Mouse (Mus musculus): ENCODE data around the gene Ttn. TPM values are rescaled to one million over a fixed set of nuclear protein-coding genes. Genes with fewer than 3 reads are reported as not detected.

The Ttn gene
- polyA plus RNA-seq, 1 experiment from 2014 or later: 694 TPM

DNA sequence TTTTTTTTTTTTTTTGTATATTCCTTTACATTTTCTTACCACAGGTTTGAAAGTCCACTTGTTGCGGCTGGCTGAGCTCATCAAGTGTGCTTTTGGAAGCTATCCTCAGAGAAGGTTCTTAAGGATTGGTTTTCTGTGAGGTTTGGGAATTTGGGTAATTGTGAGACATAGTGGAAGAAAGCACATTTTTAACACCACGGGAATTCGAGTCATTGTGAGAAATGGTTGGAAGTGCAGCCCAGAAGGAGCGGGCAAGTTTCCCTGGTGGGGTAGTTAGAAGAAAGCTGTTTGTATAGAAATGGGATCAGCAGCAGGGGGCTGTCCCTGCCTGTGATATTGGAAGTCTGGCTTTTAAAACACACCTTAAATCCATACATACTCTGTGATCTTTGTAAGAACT lies 306.4 kb downstream of the Ttn start:
- Histone ChIP-seq H3K27me3 (no peaks in the 10 kb centered on the region), H3K9ac (peak overlapping the region; percentile 87), H3K4me2 (peak overlapping the region; percentile 83), H3K27ac (no peak overlapping the region), H3K36me3 (no peaks in the 10 kb centered on the region), H3K9me3 (replicated peaks) (no peaks in the 10 kb centered on the region), H3K4me3 (peak overlapping the region; percentile 93), H3K4me1 (replicated peaks) (peaks cover 31% of the 10 kb centered on the region)
- WGBS: 24% methylated on average over 4 of the region's 4 CpGs
- ATAC-seq (replicated peaks; ENCODE audit: insufficient number of reproducible peaks, insufficient read depth, low FRiP score, low read depth): no peak

GRCm38 (mm10) chr2:76675451-76675850 lies 306.9 kb downstream of the Ttn start:
- Histone ChIP-seq H3K9ac (peak overlapping the region; percentile 87), H3K4me1 (replicated peaks) (peaks cover 31% of the 10 kb centered on the region), H3K4me3 (peak overlapping the region; percentile 93), H3K36me3 (no peaks in the 10 kb centered on the region), H3K27me3 (no peaks in the 10 kb centered on the region), H3K4me2 (peak overlapping the region; percentile 83), H3K27ac (peak overlapping the region; percentile 78), H3K9me3 (replicated peaks) (no peaks in the 10 kb centered on the region)
- ATAC-seq (replicated peaks; ENCODE audit: insufficient number of reproducible peaks, insufficient read depth, low FRiP score, low read depth): peak; percentile 18
- 2% methylated on average over 44 of the region's 44 CpGs for WGBS

GRCm38 (mm10) chr2:76674725-76675427 lies 307.5 kb downstream of the Ttn start, which contains the start of gene Plekha3:
Gene Plekha3, plus strand, starts transcription at chr2:76675281.
- peak within 1 kb of the TSS; percentile 93 for H3K4me3 ChIP-seq
- no peaks in the 10 kb centered on the region for H3K27me3 ChIP-seq
- peaks cover 31% of the 10 kb centered on the region for H3K4me1 ChIP-seq (replicated peaks)
- ATAC-seq (replicated peaks; ENCODE audit: insufficient number of reproducible peaks, insufficient read depth, low FRiP score, low read depth): peak; percentile 80
- WGBS: 4% methylated on average over 46 of the region's 52 CpGs
- H3K9me3 ChIP-seq (replicated peaks): no peaks in the 10 kb centered on the region
- peak within 1 kb of the TSS; percentile 78 for H3K27ac ChIP-seq
- no peaks in the 10 kb centered on the region for H3K36me3 ChIP-seq
- peak within 1 kb of the TSS; percentile 83 for H3K4me2 ChIP-seq
- H3K9ac ChIP-seq: peak within 1 kb of the TSS; percentile 87

DNA sequence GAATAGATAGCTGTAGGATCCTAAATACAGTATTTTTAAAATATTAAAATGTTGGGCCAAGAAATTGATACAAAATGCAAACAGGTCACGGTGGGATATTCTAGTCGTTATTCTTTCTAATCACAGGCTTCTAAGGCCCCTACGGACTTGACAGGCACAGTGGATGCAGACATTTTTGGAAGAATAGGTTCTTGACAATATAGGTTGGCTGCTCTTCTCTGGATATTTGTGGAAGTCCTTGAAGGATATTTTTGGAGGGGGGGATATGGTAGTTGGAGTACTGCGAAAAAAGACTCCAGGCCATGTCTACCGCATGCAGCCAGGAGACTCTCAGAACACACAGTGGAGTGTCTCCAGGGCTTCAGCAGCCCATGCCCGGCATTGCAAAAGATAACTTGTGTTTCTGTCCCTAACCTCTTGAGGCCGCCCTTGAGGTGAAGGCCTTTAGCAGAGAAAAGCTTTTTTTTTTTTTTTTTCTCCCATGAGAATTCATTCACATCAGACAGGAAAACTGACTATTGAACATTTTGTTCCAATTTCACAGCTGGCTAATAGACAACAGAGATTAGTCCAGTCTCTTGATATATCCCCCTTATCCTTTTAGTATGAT lies 308.8 kb downstream of the Ttn start:
- Histone ChIP-seq H3K9ac (0 out of 2 replicates have a peak overlapping the region, but pooled peaks have one; percentile 62), H3K27ac (peak overlapping the region; percentile 82), H3K4me1 (replicated peaks) (peaks cover 31% of the 10 kb centered on the region), H3K27me3 (no peaks in the 10 kb centered on the region), H3K36me3 (no peaks in the 10 kb centered on the region), H3K9me3 (replicated peaks) (no peaks in the 10 kb centered on the region), H3K4me2 (peak overlapping the region; percentile 75), H3K4me3 (peak overlapping the region; percentile 57)
- 33% methylated on average over 7 of the region's 7 CpGs for WGBS
- ATAC-seq (replicated peaks; ENCODE audit: insufficient number of reproducible peaks, insufficient read depth, low FRiP score, low read depth): no peak

GRCm38 (mm10) chr2:76672966-76673392 lies 309.4 kb downstream of the Ttn start, which contains the start of gene Fkbp7:
Gene Fkbp7, minus strand, starts transcription at chr2:76673116.
- Histone ChIP-seq H3K4me2 (peak within 1 kb of the TSS; percentile 75), H3K4me1 (replicated peaks) (peaks cover 31% of the 10 kb centered on the region), H3K4me3 (peak within 1 kb of the TSS; percentile 57), H3K9me3 (replicated peaks) (no peaks in the 10 kb centered on the region), H3K36me3 (no peaks in the 10 kb centered on the region), H3K27ac (peak within 1 kb of the TSS; percentile 82), H3K27me3 (no peaks in the 10 kb centered on the region), H3K9ac (peak within 1 kb of the TSS; percentile 62)
- WGBS: 1% methylated on average over 17 of the region's 17 CpGs
- ATAC-seq (replicated peaks; ENCODE audit: insufficient number of reproducible peaks, insufficient read depth, low FRiP score, low read depth): peak; percentile 92

DNA sequence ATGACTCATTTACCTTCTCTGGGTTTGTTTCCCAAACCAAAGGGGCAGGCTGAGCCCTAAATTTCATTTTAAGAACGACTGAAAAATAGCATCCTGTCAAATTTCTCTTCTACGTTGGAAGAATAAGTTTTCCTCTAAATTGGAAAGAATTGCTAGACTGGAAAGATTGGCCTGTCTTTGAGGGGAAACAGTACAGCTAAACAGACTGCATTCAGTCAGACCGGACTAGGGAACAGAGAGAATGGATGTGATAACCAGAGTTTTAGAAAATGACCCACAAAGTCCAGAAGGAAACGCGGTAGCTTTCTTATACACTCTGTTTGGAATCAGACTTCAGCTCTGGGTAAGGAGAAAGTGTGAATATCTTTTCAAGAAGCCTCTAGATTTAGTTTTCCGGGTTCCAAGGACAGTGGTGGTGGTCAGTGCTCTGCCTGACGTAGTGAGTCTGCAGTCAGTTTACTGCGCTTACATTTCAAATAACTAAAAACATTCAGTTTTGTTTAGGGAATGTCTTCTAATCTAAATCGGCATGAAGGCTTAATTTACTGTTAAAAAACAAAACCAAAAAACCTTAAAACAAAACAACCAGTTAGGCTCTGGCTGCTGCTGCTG lies 310.1 kb downstream of the Ttn start:
- Histone ChIP-seq H3K4me1 (replicated peaks) (peaks cover 34% of the 10 kb centered on the region), H3K27ac (peak overlapping the region; percentile 82), H3K9me3 (replicated peaks) (no peaks in the 10 kb centered on the region), H3K36me3 (no peaks in the 10 kb centered on the region), H3K4me2 (peak overlapping the region; percentile 75), H3K27me3 (no peaks in the 10 kb centered on the region), H3K9ac (peak overlapping the region; percentile 62), H3K4me3 (peak overlapping the region; percentile 57)
- 22% methylated on average over 9 of the region's 9 CpGs for WGBS
- ATAC-seq (replicated peaks; ENCODE audit: insufficient number of reproducible peaks, insufficient read depth, low FRiP score, low read depth): no peak

- H3K9me3 ChIP-seq (replicated peaks): no peaks in the 10 kb centered on the region
- peaks cover 31% of the 10 kb centered on the region for H3K4me1 ChIP-seq (replicated peaks)
- ATAC-seq (replicated peaks; ENCODE audit: insufficient number of reproducible peaks, insufficient read depth, low FRiP score, low read depth): no peak
- peak overlapping the region; percentile 62; the same call in 1 of the 2 replicates for H3K9ac ChIP-seq
- H3K4me3 ChIP-seq: peak overlapping the region; percentile 57
- H3K4me2 ChIP-seq: peak overlapping the region; percentile 75
- no peaks in the 10 kb centered on the region for H3K36me3 ChIP-seq
- WGBS: 84% methylated on average over 6 of the region's 6 CpGs
- H3K27me3 ChIP-seq: no peaks in the 10 kb centered on the region
- peak overlapping the region; percentile 82; the same call in 1 of the 2 replicates for H3K27ac ChIP-seq
These were observed 310.7 kb downstream of the Ttn start for GRCm38 (mm10) chr2:76671641-76672040.

GRCm38 (mm10) chr2:76667200-76667599 lies 315.1 kb downstream of the Ttn start:
- H3K9ac ChIP-seq: no peak overlapping the region
- peaks cover 20% of the 10 kb centered on the region; the same call in 1 of the 2 replicates for H3K36me3 ChIP-seq
- no peak overlapping the region for H3K27ac ChIP-seq
- no peak overlapping the region for H3K4me3 ChIP-seq
- no peak overlapping the region for H3K4me2 ChIP-seq
- H3K9me3 ChIP-seq (replicated peaks): no peaks in the 10 kb centered on the region
- peaks cover 12% of the 10 kb centered on the region for H3K4me1 ChIP-seq (replicated peaks)
- 46% methylated on average over 5 of the region's 5 CpGs for WGBS
- no peak for ATAC-seq (replicated peaks; ENCODE audit: insufficient number of reproducible peaks, insufficient read depth, low FRiP score, low read depth)
- H3K27me3 ChIP-seq: no peaks in the 10 kb centered on the region

DNA sequence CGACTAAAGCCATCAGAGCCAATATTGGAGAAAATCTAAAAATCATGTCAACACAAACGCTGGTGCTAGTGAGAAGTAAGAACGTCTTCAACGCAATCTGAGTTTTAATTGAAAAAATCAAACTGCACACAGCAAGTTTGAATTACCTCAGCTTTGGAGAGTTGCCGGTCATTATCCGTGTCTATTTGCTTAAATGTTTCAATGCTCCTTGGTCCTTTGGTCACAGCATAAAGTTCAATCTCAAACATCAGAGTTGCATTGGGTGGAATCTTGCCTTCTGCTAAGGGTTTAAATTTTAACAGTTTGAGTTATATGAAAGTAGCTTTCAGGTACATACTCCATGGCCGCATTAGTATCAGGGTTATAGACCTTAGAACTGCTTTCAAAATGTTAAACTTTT lies 316.8 kb downstream of the Ttn start:
- Histone ChIP-seq H3K4me1 (replicated peaks) (peaks cover 3% of the 10 kb centered on the region), H3K36me3 (peaks cover 26% of the 10 kb centered on the region; the same call in 1 of the 2 replicates), H3K9me3 (replicated peaks) (no peaks in the 10 kb centered on the region), H3K9ac (no peak overlapping the region), H3K4me3 (no peak overlapping the region), H3K27ac (no peak overlapping the region), H3K4me2 (no peak overlapping the region), H3K27me3 (no peaks in the 10 kb centered on the region)
- 93% methylated on average over 7 of the region's 7 CpGs for WGBS
- no peak for ATAC-seq (replicated peaks; ENCODE audit: insufficient number of reproducible peaks, insufficient read depth, low FRiP score, low read depth)

GRCm38 (mm10) chr2:76659419-76659818 lies 322.9 kb downstream of the Ttn start:
- WGBS: 57% methylated on average over 6 of the region's 8 CpGs
- no peaks in the 10 kb centered on the region for H3K4me1 ChIP-seq (replicated peaks)
- H3K9ac ChIP-seq: no peak overlapping the region
- ATAC-seq (replicated peaks; ENCODE audit: insufficient number of reproducible peaks, insufficient read depth, low FRiP score, low read depth): no peak
- H3K9me3 ChIP-seq (replicated peaks): no peaks in the 10 kb centered on the region
- peaks cover 17% of the 10 kb centered on the region; the same call in 1 of the 2 replicates for H3K36me3 ChIP-seq
- no peak overlapping the region for H3K4me3 ChIP-seq
- no peaks in the 10 kb centered on the region for H3K27me3 ChIP-seq
- no peak overlapping the region for H3K27ac ChIP-seq
- no peak overlapping the region for H3K4me2 ChIP-seq

DNA sequence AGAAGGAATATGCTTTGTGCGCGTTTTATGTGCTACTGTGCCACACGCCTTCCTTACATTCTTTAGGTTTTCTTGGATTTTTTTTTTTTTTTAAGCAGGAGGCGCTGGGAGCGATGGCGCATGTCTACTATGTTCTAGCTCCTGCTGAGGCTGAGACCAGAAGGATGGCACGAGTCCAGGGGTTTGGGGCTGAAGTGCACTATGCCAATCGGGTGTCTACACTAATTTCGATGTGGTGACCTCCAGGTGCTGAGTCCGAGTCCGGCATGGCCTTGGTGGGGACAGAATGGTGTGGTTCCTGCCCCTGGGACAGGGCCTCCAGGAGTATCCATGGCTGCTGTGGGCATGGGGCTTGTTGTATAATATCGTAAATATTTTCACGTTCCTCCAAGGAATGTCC lies 323.8 kb downstream of the Ttn start:
- Histone ChIP-seq H3K27me3 (no peaks in the 10 kb centered on the region), H3K4me3 (no peak overlapping the region), H3K4me2 (no peak overlapping the region), H3K9ac (no peak overlapping the region), H3K36me3 (peaks cover 12% of the 10 kb centered on the region; the same call in 1 of the 2 replicates), H3K27ac (no peak overlapping the region), H3K9me3 (replicated peaks) (no peaks in the 10 kb centered on the region), H3K4me1 (replicated peaks) (no peaks in the 10 kb centered on the region)
- 78% methylated on average over 13 of the region's 13 CpGs for WGBS
- no peak for ATAC-seq (replicated peaks; ENCODE audit: insufficient number of reproducible peaks, insufficient read depth, low FRiP score, low read depth)
